Mouse (Mus musculus) limb, embryonic 12.5 days (tissue): ENCODE results near the gene Wdr4. TPM values are rescaled to one million over a fixed set of nuclear protein-coding genes. Genes with fewer than 3 reads are reported as not detected.

Experiments
- microRNA-seq: library from miRNA; unstranded; fragments of <30 nt; microRNA quantifications from one replicate; pipeline ENCODE4, GENCODE M21; 2017
- polyA plus RNA-seq: library from polyadenylated mRNA; unstranded; fragments of >200 nt; fragmentation: Nextera tagmentation; extraction: Ambion mirVana; gene quantifications from 2 replicates; pipeline ENCODE4 v1.2.1, GENCODE M21; 2016

The Wdr4 gene
- polyA plus RNA-seq, 1 experiment from 2014 or later: 43.6 TPM

Small RNA genes lying within 50 kb of the gene (microRNA-seq; reads per million reads assigned to microRNA genes)
- not detected for gene Gm24970

Other genes starting within 250 kb of the Wdr4 start
- gene Rsph1, start 242.6 kb downstream of the Wdr4 start, polyA plus RNA-seq: 0.40 and 0.56 TPM in 2 replicates
- 1.5 and 2.1 TPM in 2 replicates for gene Slc37a1, start 233.2 kb downstream of the Wdr4 start, polyA plus RNA-seq
- 26.7 and 29.1 TPM in 2 replicates for gene Pde9a, start 133.8 kb downstream of the Wdr4 start, polyA plus RNA-seq
- 241 and 250 TPM in 2 replicates for gene Ndufv3, start 135 bp upstream of the Wdr4 start, polyA plus RNA-seq
- 35.4 and 39.3 TPM in 2 replicates for gene Pknox1, start 44.8 kb upstream of the Wdr4 start, polyA plus RNA-seq
- 2.8 and 2.9 TPM in 2 replicates for gene Cbs, start 117.3 kb upstream of the Wdr4 start, polyA plus RNA-seq
- gene U2af1, start 138.9 kb upstream of the Wdr4 start, polyA plus RNA-seq: 411 and 432 TPM in 2 replicates
- 0.33 TPM in 1 of 2 replicates, not detected in the other for gene Cryaa, start 157.8 kb upstream of the Wdr4 start, polyA plus RNA-seq